Mouse (Mus musculus) gastrocnemius, postnatal 14 days (tissue): ENCODE data around the gene Gapvd1. TPM values are rescaled to one million over a fixed set of nuclear protein-coding genes. Genes with fewer than 3 reads are reported as not detected.
A peak's percentile ranks its signal among the peaks of the same experiment; 100 is the strongest.

Source experiments
- DNase-seq: peaks from one replicate; pipeline ENCODE4 v3.0.0; 2021; ENCODE audit warnings: mixed read lengths
- intact Hi-C: fragments of 180-260 bp; cut with DNase I; formaldehyde crosslinking; loops from one replicate; pipeline ENCODE4 v1.15.1; 2025; ENCODE audit warnings: low total_unique reads
- total RNA-seq, 2 experiments: library from RNA; stranded (reverse); gene quantifications; 2 replicates each; pipeline ENCODE4 v1.2.3; 2021

Gene Gapvd1
- total RNA-seq, 2 experiments from 2014 or later, result 32.2 to 34.6 TPM

- DNase-seq, result peak; percentile 68
- intact Hi-C loops, result no loop called here
Measured at GRCm38 (mm10) chr2:34645851-34646540, 109.0 kb downstream of the Gapvd1 start.

DNA sequence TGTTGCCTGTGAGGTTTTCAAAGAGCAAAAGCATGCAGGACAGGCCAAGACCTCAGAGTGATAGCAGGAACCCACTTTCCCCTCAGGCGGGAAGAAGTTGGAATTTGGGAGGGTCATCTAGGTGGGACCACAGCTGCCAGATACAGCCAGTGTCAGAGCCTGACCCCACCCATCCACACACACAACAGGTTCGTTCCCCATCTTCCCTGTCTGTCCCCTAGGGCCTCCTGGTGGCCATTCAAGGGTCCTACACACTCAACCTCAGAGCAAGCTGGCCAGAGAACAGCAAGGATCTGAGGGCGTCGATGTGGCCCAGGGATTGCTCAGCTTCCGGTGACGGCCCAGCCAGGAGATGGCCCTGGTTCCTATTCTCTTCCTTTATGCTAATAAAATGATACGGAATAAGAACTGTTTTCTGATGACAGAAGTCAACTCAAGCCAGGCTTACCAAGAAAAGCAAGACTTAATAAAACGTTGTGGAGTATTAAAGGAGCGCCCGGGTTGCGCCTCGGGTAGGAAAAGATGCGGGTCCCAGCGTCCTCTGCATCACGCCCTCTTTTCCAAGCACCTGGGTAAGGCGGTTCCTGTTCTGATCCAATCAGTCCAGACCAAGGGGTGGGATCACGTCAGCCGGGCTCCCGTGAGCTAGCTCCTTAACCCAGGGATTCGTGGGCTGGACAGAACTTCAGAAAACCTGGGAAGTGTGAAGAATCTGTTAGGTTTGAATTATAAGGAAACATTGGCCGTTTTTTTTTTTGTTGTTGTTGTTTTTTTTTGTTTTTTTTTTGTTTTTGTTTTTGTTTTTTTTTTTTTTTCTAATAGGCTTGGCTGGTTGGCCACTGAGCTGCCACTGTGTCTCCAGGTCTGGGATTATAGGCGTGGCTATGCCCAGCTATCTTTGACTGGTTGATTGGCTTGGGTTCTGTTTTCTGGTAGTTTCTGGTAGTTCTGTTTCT, 110.2 kb downstream of the Gapvd1 start:
- intact Hi-C loops, result no loop called here
- no peak for DNase-seq

GRCm38 (mm10) chr2:34642351-34642750, 112.7 kb downstream of the Gapvd1 start:
- intact Hi-C loops, result no loop called here
- no peak for DNase-seq

- intact Hi-C loops, result loop anchor here (10.0 kb wide), 3 partner anchors 245 to 825 kb away; no protein-coding TSS in a partner anchor
- no peak for DNase-seq
Measured at GRCm38 (mm10) chr2:34639725-34640124, 115.3 kb downstream of the Gapvd1 start.

DNA sequence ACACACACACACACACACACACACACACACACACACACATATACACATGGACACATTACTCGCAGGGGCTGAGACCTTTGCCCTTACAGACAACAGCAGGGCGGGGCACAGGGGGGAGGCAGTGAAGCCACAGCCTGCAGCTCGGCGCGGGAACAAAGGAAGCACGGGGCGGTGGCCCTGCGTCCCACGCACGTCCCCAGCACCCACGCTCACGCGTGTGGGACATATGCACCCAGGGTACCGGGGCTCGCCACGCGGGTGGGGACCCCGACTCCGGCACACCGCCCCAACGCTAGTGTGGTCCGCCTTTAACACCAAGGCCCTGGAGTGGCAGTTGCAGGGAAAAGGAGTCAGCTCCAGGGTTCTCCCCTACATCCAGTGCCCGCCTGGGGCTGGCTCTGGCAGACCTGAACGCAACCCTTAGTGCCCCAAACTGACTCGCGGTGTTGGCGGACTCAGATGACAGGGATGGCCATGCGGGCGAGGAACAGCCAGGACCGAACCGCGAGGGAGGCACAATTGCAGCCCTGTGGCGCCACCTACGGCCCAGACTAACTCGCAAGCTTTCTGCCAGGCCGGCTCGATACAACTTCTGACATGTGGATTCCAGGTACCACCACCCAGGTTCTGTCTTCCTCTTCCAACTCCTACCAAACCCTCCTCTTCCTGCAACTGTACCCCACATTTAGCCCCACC, 115.9 kb downstream of the Gapvd1 start:
- intact Hi-C loops, result loop anchor here (10.0 kb wide), 3 partner anchors 244 to 824 kb away; no protein-coding TSS in a partner anchor
- peak; percentile 89 for DNase-seq

DNA sequence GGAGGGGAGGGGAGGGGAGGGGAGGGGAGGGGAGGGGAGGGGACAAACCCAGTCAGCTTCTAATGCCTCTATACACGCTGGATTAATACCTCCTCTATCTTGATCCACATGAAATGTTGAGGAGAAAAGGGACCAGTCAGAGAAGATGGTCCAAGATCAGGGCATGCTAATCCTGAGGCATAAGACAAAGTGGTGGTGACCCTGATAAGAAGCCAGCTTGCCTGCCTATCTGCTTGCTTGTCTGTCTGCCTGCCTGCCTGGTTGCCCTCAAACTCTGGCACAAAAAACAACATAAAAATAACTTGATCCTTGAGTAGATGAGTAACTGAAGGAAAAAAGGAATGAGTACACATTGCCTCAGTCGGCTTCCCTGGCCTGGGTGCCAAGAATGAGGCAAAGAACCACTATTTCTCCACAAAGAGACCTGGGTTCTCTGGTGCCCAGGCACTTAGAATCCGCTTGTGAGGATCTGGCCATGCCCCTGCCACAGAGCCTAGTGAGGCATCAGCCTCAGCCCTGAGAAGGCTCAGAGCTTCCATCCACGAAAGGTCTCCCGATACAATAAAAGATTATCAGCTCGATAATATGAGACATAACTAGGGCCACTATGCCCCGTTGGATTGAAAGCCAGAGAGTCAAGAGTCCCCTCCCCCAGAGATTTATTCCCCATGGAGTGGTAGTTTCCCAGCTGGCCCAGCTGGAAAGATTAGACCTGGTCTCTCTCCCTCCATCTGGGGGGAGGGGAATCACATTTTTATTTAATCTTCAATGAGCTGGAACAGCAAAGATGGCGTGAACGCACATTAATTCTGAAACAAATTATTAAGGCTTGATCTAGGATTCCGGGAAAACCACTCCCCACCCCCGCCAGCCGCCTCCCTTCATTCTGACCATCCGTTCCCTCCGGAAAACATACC, 119.5 kb downstream of the Gapvd1 start:
- no peak for DNase-seq
- intact Hi-C loops, result loop anchor here (10.0 kb wide), 3 partner anchors 241 to 821 kb away; no protein-coding TSS in a partner anchor

DNA sequence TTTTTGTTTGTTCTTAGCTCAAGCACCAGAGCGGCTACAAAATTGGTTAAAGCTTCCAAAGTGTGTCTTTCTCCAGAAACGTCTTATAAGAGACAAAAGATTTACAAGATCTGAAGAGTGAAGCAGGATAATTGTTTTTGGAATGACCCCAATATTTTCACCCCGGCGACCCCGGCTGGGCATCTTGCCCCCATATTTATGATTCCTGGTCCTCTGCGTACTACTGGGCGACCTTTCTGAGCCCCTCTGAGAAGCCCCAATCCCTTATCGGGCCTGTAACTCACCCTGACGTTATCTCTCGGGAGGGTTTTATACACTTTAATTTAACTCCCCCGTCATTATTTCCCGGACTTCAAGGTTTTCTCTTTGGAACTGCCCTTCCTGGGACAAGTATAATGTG, 123.0 kb downstream of the Gapvd1 start:
- intact Hi-C loops, result loop anchor here (10.0 kb wide), 3 partner anchors 237 to 817 kb away; no protein-coding TSS in a partner anchor
- DNase-seq, result no peak

- peak; percentile 38 for DNase-seq
- intact Hi-C loops, result loop anchor here (10.0 kb wide), 3 partner anchors 236 to 816 kb away; no protein-coding TSS in a partner anchor
Measured at GRCm38 (mm10) chr2:34630445-34630844, 124.6 kb downstream of the Gapvd1 start.

DNA sequence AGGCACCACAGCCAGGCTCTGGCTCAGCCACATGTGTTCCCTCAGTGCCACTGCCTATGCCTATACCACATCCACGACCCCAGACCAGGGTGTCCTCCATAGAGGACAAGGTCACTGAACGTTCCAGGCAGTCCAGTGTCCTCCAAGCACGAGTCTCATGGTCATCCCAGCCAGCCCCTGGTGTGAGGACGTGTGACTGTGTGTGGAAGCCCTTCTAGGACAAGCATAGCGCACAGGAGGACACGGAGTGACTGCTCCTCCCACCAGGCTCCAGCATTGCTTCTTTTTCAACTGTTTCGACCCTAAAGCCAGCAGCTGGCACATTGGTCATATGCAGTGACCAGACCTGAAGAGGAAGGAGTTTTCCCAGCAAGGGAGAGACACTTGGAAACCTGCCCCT, 125.3 kb downstream of the Gapvd1 start:
- DNase-seq, result no peak
- intact Hi-C loops, result loop anchor here (10.0 kb wide), 3 partner anchors 235 to 815 kb away; no protein-coding TSS in a partner anchor

DNA sequence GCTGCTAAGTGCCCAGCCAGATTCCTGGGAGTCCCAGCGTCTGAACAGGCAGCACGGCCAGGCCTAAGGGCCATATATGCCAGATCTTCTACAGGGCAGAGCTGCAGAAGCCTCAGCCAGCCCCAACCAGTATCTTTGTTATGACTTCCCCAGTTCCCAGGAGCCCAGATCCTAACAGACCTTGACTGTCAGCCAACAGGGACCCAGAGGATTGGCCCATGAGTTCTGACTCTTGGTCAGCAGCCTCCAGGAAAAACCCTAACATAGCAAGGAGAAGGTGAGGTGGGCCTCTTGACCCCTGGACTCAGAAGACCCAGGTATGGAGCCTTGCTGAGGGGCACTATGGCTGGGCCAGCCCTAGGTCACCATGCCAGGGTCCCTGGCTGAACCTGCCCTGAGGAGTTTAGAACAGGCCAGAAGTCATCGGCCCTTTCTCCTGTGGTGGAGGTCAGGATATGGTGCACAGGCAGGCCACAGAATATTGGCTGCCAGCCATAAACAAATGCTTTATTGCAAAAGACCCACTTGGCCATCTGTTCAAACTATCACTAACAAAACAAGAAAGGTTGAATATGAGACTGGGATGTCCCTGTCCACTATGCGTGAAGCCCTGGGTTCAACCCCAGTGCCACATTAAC, 126.0 kb downstream of the Gapvd1 start:
- DNase-seq, result no peak
- intact Hi-C loops, result no loop called here

DNA sequence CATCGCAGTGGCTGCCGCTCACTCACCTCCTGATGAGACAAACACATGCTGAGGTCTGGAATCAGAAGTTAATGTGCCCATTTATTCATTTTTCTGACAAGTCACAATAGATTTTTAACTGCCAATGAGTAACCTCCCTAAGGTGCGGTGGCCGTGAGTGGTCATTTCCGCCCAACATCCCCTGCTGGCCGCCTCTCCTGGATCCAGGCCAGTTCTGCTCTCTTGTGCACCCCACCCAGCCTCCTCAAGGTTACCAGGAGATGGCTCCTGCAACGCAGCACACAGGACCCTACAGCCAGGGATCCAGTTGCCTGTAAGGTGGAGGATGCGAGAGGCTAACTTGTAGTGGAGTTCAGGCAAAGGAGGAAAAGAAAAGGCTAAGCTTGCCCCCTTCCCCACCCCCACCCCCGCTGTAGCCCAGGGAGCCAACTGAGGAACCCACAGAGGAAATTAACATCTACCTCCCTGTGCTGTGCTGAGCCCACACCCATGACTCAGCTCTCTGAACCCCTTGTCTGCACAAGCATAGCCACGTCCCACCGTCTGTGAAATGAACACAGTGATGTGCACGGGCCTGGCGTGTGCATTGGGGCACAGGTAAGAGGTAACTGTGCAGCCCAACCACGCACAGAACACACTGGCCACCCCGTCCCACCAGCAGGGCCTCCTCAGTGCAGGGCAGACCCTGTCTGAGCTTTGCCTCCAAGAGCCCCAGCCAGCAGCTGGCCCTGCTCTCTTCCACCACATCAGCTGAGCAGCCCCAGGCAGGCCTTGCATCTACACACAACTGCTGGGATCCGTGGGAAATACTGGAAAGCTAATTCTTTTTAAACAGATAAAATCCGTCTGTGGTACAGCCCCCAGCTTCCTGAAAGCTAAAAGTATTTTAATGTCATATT, 127.5 kb downstream of the Gapvd1 start:
- DNase-seq, result no peak
- intact Hi-C loops, result no loop called here

Other genes starting within 250 kb of the Gapvd1 start
- gene Hspa5, start 16.7 kb upstream of the Gapvd1 start, total RNA-seq, result 100 to 1,000 TPM; 175 to 207 TPM
- gene Rabepk, start 44.7 kb upstream of the Gapvd1 start, total RNA-seq, result 10 to 100 TPM in 1 of 2 experiments, 1 to 10 TPM in 1; 7.9 to 10.1 TPM
- gene Fbxw2, start 71.1 kb upstream of the Gapvd1 start, total RNA-seq, result 10 to 100 TPM; 43.5 to 48.3 TPM
- under 1 TPM; 0.12 to 0.18 TPM for gene Gm34653, start 77.8 kb upstream of the Gapvd1 start, total RNA-seq
- gene Cutal, start 119.2 kb upstream of the Gapvd1 start, total RNA-seq, result under 1 TPM; 0.29 to 0.49 TPM
- 10 to 100 TPM; 13.5 to 13.8 TPM for gene Psmd5, start 119.7 kb upstream of the Gapvd1 start, total RNA-seq
- 1 to 10 TPM; 1.7 to 2.1 TPM for gene Phf19, start 158.8 kb upstream of the Gapvd1 start, total RNA-seq
- gene Traf1, start 206.5 kb upstream of the Gapvd1 start, total RNA-seq, result 1 to 10 TPM; 1.0 to 1.7 TPM